Mouse (Mus musculus) testis, postnatal 10 days (tissue): ENCODE data around the gene Canx.

ENCODE experiments used
- DNase-seq: peaks from one replicate; pipeline ENCODE4 v3.0.0; 2021; ENCODE audit warnings: low spot score

The Canx gene

DNA sequence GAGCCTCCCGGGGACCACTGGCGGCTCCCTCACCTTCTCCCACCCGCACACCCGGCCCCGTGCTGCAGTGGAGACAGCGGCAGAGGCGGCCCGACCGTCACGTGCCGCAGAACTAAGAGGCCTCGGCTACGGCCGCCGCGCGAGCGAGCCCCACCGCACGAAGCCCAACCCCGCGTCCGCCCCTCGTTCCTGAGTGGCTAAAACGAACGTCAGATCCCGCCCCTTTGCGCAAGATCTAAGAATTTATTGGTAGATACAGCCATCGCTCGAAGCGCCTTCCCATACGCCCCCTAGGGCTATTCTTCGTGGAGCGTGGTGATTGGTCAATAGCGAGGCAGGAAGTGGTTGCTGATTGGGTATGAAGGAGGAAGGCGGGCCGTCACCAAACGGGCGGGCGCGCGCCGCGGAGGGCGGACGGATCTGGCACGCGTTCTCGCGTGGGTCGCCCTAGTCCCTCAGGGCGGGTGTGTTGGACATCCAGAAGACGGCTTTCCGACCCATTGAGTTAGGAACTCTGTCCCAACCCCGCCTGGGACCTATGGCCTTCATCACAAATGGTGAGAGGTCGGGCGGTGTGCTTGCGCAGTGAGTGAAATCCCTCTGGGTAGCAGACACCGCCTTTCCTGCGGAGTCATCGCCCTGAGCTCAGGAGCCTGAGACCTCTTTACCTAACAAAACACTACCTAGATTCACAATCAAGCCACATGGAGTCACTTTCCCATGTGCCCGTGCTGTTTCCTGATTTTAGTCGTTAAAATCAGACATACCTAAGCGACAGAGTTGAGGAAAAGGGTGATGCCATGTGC, at the start of gene Canx:
Gene Canx (minus strand): TSS at position 178 of the 806 bp plus-strand sequence.
- peak; percentile 97 for DNase-seq

DNA sequence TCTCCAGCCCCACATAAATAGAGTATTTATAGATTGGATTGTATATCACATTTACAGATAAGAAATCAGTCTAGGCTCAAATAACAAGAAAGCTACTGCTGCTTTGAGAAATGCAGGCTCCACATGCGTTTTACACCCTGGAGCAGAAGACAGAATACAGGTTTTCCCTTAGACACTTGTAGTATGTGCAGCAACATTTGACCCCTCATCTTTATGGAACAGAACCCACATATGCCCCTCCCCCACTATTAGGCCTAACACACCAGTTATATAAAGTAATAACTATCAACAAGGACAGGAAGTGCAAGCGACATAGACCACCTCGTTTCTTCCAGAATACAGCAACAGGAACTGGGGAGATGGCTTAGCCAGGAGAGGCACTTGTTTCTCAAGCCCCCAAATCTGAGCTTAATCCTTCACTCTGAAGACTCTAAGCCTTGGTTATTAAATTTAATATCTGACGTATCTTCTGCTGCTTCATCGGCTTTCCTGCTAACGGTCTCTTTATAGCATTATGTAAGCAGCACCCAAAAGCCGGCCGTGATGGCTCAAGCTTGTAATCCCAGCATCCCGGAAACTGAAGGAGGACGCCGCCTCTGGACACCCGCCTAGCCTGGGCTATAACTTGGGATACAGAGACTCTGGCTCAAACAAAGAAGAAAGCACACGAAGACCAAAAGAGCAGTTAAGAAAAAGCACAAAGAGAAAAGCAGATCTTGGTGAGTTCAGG, 49.0 kb upstream of the Canx start:
- DNase-seq: peak; percentile 40

DNA sequence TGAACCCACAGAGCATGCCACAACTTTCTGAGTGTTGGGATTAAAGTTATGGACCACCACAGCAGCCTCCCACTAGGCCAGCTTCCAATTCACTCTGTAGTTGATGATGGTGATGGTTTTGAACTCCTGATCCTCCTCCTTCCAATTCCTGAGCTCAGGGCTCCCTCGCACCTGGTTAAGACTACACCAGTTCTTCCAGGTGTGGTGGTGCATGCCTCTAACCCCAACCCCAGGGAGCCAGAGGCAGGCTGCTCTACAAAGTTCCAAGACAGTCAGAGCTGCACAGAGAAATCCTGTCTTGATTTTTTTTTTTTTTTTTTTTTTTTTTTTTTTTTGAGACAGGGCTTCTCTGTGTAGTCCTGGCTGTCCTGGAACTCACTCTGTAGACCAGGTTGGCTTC, 48.1 kb upstream of the Canx start:
- DNase-seq: peak; percentile 33

DNA sequence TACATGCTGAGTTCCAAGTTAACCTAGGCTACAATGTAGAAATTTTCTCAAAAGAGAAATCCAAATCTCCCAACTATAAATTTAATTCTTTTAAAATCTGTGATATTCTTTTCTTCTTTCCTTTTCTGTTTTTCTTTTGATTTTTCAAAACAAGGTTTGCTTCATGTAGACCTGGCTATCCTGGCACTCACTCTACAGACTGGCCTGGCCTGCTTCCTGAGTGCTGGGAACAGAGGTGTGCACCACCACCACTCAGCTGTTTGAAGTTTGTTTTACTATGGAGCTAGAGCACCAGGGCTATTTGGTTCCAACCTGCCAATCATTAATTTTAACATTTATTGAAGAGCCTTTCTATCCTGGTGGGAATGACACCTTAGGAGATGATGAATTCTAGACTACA, 47.6 kb upstream of the Canx start:
- peak; percentile 23 for DNase-seq

DNA sequence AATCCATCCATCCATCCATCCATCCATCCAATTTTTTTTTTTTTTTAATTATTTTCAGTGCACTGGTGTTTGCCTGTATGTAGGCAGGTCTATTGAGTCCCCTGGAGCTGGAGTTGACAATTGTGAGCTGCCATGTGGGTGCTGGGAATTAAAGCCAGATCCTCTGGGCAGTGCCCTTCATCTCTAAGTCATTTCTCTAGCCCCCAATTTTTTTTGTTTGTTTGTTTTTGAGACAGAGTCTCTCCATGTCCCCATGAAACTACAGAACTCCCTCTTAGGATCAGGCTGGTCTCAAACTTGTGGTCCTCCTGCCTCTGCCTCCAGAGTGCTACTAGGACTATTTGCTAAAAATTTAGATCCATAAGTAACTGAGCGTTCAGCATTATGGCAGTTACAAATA, 46.4 kb upstream of the Canx start:
- no peak for DNase-seq

DNA sequence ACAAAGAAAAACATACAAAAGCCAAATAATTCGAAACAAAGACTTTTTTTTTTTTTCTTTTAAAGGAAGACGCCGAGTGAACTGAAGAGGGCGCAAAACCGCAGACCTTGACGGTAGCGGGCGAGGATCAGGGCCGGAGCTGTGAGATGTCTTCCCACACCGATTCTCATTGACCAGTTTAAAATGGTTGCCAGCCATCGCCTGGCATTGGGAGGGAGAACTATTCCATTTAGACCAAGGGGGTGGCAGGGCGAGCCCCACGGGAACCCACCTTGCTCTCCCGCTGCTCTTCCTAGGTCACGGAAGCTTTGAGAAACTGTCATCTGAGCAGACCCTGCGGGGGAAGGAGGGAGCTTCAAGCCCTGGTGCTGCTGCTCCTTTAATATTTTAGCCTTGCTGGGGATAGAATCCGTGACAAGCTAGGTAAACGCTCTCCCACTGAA, 45.9 kb upstream of the Canx start:
- DNase-seq: peak; percentile 80

DNA sequence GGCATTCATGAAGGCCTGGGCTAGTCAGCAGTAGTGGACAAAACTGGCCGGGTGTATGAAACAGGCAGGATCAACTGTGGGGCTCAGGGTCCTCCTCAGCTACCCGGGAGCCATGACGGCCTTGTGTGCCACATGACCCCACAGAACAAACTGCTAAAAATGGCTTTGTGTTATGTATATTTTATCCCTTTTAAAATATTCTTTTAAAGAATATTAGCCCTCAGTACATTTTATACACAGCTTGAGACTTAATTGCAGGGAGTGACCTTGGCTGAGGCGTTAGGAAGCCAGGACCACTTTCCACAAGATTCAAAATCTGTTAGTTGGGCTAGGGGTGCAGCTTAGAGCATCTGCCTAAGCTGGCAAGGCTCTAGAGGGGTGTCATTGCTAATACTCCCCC, 45.5 kb upstream of the Canx start:
- DNase-seq: peak; percentile 48

DNA sequence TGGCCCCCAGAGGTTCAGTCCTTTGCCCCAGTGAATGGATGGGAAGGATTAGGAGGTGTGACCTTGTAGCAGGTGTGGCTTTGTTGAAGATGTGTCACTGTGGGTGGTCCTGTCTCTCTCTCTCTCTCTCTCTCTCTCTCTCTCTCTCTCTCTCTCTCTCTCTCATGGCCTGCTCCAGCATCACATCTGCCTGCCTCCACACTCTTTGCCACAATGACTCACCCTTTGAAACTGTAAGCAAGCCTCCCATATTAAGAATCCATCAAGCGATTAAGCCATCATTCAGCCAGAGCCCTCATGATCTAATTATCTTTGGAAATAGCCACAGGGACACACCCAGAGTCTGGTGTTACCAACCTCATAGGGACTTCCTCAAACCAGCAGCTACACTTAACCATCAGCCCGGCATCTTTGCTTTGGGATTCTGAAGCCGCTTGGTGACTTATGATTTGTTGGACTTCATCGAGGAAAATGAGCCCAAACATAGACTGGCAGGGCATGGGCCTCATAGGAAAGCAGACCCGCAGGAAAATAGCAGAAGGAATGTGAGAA, 44.0 kb upstream of the Canx start:
- no peak for DNase-seq

DNA sequence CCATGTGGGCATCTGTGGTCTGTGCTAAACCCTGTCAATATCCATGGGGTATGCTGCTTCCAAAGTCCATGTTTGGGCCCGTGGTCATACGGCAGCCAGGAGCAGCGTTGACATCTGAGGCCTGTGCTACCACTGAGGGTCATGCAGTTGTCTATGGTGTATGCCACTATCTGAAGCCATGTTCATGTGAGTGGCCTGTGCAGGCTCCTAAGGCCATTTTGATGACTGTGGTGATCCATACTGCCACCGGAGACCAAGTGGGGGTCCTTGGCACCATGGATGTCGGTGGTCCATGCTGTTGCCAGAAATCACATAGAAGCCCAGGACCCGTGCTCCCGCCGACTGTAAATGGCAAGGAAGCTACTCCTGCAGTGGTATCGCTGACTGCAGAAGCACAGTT, 42.1 kb upstream of the Canx start:
- peak; percentile 33 for DNase-seq

DNA sequence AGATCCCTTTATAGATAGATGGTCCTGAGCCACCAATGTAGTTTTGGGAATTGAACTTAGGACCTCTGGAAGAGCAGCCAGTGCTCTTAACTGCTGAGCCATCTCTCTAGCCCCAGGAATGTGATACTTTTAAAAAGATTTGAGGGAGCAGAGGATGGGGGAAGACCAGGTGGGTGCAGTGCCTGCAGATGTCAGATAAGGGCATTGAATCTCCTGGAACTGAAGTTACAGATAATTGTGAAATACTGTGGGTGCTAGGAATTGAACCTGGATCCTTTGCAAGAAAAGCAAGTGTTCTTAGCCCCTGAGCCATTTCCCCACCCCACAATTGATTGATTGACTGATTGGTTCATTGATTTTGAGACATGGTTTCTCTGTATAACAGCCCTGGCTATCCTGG, 39.8 kb upstream of the Canx start:
- DNase-seq: peak; percentile 5

DNA sequence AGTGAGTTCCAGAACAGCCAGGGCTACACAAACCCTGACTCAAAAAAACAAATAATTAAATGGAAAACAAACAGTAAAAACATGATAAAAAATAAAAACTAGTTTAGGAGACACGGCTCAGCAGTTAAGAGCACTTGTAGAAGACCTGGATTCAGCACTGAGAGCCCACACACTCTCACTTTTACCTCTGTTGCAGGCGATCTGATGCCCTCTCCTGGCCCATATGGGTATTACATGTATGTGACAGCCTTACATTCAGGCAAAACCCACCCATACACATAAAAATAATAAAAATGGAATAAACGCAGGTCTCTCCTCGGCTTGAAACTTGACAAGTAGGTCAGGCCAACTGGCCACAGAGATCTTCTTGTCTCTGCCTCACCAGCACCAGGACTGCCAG, 39.1 kb upstream of the Canx start:
- peak; percentile 82 for DNase-seq

DNA sequence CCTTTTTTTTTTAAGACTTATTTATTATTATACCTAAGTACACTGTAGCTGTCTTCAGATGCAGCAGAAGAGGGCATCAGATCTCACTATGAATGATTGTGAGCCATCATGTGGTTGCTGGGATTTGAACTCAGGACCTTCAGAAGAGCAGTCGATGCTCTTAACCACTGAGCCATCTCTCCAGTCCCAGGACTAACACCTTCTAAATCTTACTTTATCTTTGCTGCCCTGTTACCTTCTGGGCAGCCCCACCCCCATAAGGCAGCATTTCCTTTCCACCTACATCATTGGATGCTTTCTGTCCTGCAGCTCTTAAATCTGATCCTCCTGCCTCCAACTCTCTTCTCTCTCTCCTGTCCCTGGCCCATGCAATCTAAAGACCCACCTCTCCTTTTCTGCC, 35.8 kb upstream of the Canx start:
- peak; percentile 15 for DNase-seq

DNA sequence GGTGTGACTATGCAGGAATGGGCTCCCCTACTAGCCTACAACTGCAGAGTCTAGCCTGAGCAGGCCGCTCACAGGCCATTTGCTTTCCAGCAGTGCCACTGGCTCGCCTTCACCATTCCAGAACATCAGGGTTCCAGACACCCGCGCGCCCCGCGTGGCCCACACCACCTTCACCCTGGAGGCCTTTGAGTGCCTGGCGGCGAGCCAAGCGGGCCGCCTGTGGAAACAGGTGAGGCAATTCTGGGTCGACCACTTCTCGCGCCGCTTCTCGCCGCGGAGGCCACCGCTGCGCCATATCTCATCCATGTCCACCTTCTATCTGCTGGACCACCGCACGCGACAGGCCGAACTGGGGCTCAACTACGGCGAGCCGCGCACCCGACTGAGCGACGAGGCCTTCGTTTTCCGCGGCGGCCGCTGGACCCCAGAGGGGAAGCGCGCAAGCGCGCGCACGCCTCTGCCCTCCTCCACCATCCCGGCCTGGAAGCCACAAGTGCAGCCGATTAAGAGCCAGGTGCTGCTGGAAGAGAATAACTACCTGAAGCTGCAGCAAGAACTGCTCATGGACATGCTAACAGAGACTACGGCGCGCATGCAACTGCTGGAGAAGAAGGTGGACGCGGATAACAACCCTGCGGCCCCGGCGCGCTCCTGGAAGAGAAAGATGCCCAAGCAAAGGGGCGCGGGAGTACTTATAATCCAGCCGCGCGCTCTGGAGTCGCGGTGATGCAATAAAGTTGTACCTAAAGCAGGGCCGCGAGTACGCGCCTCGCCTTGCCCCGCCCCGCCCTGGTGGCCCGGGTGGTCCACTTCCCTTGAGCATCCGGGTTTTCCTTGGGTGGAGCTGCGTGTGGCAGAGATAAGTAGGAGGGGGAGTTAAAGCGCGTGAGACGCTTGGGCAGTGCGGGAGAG, 33.7 kb upstream of the Canx start:
- peak; percentile 67 for DNase-seq

DNA sequence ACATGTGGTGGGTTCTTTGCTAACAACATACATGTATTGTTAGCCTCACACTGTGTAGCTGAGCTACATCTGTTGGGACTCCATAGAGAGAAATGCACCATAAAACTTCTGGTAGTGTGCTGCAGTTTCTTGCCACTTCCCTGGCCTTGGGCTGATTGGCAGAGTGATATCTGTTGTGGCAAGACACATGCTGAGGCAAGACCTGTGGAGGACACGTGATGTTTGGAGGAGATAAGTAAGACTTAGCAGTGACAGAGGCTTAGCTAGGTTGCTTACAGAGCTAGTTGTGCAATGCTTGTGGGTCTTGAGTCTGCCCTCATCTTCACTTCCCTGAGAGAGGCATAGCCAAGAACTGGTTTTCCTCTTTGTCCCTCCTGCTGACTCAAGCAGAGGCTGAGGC, 29.9 kb upstream of the Canx start:
- DNase-seq: no peak

DNA sequence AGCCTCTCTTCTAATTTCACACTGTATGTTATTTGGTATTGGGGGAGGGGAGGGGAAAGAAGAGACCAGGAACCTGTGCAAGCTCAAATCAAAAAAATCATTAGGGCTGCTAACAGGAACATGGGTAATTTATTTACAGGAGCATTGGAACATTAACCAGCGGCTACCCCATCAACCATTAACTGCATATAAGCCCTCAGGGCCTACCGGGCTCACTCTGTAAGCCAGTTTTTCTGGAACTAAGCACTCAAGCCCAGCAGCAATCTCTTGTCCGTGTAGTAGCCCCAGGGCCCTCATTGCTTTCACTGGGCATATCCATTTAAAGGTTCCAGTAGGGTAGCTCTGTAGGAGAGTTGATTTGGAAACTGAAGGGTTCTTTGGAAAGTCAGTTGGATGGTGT, 29.4 kb upstream of the Canx start:
- no peak for DNase-seq

DNA sequence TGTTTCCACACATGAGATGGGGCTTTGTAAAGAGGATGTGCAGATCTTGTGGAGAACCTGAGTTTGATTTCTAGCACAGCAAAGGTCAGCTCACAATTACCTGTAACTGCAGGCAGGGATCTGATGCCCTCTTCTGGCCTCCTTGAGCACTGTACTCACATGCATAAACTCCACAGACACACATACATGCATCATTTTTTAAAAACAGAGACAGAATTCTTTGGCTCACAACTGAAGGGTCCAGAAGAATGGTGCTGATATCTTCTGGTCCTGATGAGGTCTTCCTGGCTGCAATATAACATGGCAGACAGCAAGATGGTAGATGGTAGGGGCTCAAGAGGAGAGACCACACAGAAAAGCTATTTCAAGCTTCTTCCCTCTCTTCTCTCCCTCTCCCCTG, 28.7 kb upstream of the Canx start, which contains the start of gene Cby3:
Gene Cby3 (plus strand): TSS at position 301 of the 400 bp plus-strand sequence.
- DNase-seq: no peak

DNA sequence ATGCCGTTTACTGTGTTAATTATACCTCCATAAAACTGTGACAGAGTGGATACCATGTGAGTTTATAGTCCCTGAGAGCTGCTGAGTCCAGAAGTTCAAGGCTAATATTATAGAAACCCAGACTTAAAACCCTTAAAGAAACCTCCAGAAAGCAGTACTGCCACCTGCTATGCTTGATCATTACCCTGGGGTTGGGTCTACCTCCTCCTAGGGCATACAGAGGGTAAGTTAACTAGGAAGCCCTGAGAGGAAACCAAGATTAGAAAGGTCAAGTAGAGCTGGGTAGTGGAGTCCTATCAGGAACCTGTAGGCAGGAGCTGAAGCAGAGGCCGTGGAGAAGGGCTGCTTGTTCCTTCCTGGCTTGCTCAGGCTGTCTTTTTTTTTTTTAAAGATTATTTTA, 26.7 kb upstream of the Canx start:
- no peak for DNase-seq

DNA sequence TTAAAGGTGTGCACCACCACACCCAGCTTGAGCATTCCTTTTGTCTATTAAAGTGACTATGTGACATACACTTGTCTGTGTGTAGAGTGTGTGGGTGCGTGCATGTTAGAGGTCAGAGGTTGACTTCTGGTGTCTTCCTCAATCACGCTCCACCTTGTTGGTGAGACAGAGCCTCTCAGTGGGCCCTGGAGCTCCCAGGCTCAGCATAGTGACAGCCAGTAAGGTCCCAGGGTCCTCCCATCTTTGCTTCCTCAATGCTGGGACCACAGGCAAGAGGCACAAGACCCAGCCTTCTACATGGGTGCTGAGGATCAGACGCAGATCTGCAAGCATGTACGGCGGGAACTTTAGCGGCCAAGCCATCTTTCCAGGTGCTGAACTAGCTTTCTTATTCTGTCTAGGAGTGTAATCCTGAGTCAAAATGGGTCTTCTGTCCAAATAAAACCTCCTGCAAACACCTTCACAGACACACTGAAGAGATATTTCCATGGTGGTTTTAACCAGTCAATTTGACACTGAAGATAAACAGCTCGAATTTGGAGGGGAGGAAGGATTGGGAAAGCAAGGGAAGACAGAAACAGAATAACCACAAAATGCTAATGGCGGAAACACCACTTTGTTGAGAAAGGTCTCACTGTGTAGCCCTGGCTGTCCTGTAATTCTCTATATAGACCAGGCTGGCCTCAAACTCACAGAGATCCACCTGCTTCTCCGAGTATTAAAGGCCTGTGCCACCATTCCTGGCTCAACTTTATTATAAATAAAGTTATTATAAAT, 21.0 kb upstream of the Canx start:
- DNase-seq: no peak

DNA sequence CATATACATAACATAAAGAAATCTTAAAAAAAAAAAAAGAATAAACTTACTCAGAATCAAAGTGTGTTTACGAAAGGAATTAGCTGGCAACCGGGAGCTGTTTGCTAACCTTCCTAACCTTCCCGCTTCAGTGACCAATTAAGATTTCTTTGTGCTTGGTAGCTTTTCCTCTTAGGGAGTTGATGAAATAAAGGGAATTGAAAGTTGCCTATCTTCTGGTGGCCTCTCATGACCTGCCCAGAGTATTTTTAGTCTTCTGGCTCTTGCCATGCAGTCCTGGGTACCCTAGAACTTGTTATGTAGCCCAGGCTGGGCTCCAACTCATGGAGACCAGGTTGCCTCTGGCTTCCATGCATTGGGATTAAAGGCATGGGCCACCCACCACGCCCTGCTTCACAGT, 20.0 kb upstream of the Canx start:
- DNase-seq: no peak

DNA sequence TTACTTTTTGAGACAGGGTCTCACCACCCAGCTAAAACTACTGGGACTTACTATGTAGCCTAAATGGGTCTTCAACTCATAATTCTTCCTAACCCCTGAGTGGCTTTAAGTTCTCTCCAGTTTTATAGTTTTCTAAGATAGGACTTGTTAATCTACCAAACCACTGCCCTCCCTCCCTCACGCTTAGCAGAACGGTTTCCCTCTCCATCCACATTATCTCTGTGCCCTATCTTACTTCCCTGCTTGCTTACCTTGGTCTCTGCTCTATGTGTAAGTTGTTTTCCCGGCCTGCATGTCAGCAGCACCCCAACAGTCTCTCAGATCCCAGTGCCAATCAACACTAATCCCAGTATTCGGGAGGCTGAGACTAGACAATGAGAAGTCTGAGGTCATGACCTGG, 11.4 kb upstream of the Canx start:
- no peak for DNase-seq

DNA sequence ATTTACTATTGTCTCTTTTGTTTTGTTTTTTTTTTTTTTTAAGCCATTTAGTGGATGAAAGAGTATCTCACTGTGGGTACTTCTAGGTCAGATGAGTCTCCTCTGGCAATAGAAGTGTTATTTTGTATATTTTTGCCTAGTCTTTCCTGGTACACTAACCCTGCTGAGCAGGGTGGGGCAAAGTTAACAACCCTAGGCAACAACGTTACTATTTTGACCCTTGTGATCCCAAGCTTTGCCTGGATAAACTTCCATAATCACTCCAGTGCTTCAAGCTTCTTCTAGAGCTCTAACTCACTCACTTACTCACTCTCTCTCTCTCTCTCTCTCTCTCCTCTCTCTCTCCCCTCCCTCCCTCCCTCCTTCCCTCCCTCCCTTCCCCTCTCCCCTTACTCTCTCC, 10.7 kb upstream of the Canx start:
- no peak for DNase-seq
